Mouse (Mus musculus): ENCODE measurements around the gene Zfp180. TPM values are rescaled to one million over a fixed set of nuclear protein-coding genes. Genes with fewer than 3 reads are reported as not detected.

The Zfp180 gene
- total and polyA plus RNA-seq, 3 experiments: 21.6 to 21.9 TPM; not detected in 1

DNA sequence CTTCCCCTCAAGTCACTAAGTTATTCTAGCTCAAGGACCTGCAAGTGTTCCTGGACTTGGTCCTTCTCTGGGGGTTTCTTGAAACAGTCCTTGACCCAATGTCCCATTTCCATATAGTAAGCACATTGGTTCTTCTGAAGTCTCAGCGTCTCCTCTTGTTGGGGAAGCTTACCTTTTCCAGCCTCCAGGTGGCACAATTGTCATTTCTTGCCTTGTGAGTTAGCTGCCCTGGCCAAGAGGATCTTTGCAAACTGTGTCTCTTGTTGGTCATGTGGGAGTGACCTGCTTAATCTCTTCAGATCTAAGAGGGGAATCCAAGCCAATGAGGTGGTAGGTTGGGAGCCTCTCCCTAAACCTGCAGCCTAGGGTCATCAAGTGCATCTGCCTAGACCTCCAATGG is 71.5 kb downstream of the Zfp180 start:
- H3K27ac ChIP-seq (ENCODE audit: control insufficient read depth, low read depth, low read length): no peak overlapping the region
- H3K36me3 ChIP-seq (ENCODE audit: control insufficient read depth in 1 of 2, insufficient read depth in 2 of 2, low read length in 2 of 2): no peaks in the 10 kb centered on the region
- H3K4me1 ChIP-seq (ENCODE audit: control insufficient read depth in 1 of 2, insufficient read depth in 2 of 2, low read length in 2 of 2): no peaks in the 10 kb centered on the region
- no peak overlapping the region for H3K9ac ChIP-seq (ENCODE audit: control insufficient read depth, low read depth, low read length, poor library complexity, severe bottlenecking)
- no peak overlapping the region for H3K4me3 ChIP-seq (ENCODE audit: control insufficient read depth in 1 of 2, insufficient read depth in 1 of 2, low read depth in 2 of 2, low read length in 2 of 2)
- no peaks in the 10 kb centered on the region for H3K9me3 ChIP-seq (replicated peaks; ENCODE audit: insufficient read depth, low read length)
- H3K79me2 ChIP-seq (ENCODE audit: control insufficient read depth, insufficient read depth, low read length, poor library complexity): no peaks in the 10 kb centered on the region
- DNase-seq (ENCODE audit: low read depth, low spot score): peak; percentile 11
- H3K27me3 ChIP-seq (ENCODE audit: control insufficient read depth in 1 of 2, insufficient read depth in 2 of 2, low read length in 2 of 2): no peaks in the 10 kb centered on the region
- no peak for TF ChIP-seq MYC (IDR thresholded peaks at IDR 0.05; ENCODE audit: low read depth, low read length)
- TF ChIP-seq KAT2A (conservative IDR thresholded peaks at IDR 0.05; ENCODE audit: low read depth, low read length): no peak
- TF ChIP-seq UBTF (IDR thresholded peaks at IDR 0.05; ENCODE audit: borderline replicate concordance, insufficient read depth, low read depth, low read length): no peak
- no peak for TF ChIP-seq NELFE (IDR thresholded peaks at IDR 0.05; ENCODE audit: low read depth, low read length)
- no peak for TF ChIP-seq ELF1 (IDR thresholded peaks at IDR 0.05; ENCODE audit: low read depth, low read length)
- TF ChIP-seq SMC3 (IDR thresholded peaks at IDR 0.05; ENCODE audit: low read depth, low read length): 0 out of 2 replicates have a peak, but pooled peaks have one; percentile 15
- TF ChIP-seq MAX (IDR thresholded peaks at IDR 0.05; ENCODE audit: low read length): no peak
- TF ChIP-seq CTCF (IDR thresholded peaks at IDR 0.05 in 2 of 3, conservative IDR thresholded peaks at IDR 0.05 in 1 of 3; ENCODE audit: control insufficient read depth in 1 of 3, insufficient read depth in 1 of 3, low read depth in 2 of 3, low read length in 3 of 3, poor library complexity in 1 of 3, severe bottlenecking in 1 of 3): peak in 2 of 3 experiments; percentile 7 to 28; a peak in 3 of 6 replicates
- TF ChIP-seq POLR2AphosphoS2 (IDR thresholded peaks at IDR 0.05; ENCODE audit: low read length): no peak
- TF ChIP-seq RAD21 (IDR thresholded peaks at IDR 0.05; ENCODE audit: low read depth, low read length): peak; percentile 26
- no peak for TF ChIP-seq POLR2A (IDR thresholded peaks at IDR 0.05; ENCODE audit: control insufficient read depth in 1 of 2, insufficient read depth in 1 of 2, low read depth in 1 of 2, low read length in 2 of 2, poor library complexity in 1 of 2)
- no peak for TF ChIP-seq GABPA (IDR thresholded peaks at IDR 0.05; ENCODE audit: low read depth, low read length)

Other genes with a start within 250 kb of the Zfp180 start
- gene Vmn1r176, start 244.6 kb upstream of the Zfp180 start, total RNA-seq (2012; rRNA removed): not detected in 2 replicates
- gene Vmn1r176, start 244.6 kb upstream of the Zfp180 start, polyA plus RNA-seq (2012; ENCODE audit: insufficient read depth in 1 of 2, insufficient read length in 2 of 2, low read depth in 1 of 2, low replicate concordance in 2 of 2, missing spikeins in 1 of 2): not detected
- not detected in 2 replicates for gene Vmn1r177, start 215.5 kb upstream of the Zfp180 start, total RNA-seq (2012; rRNA removed)
- gene Vmn1r177, start 215.5 kb upstream of the Zfp180 start, polyA plus RNA-seq (2012; ENCODE audit: insufficient read depth in 1 of 2, insufficient read length in 2 of 2, low read depth in 1 of 2, low replicate concordance in 2 of 2, missing spikeins in 1 of 2): not detected
- gene Vmn1r178, start 189.9 kb upstream of the Zfp180 start, total RNA-seq (2012; rRNA removed): not detected in 2 replicates
- gene Vmn1r178, start 189.9 kb upstream of the Zfp180 start, polyA plus RNA-seq (2012; ENCODE audit: insufficient read depth in 1 of 2, insufficient read length in 2 of 2, low read depth in 1 of 2, low replicate concordance in 2 of 2, missing spikeins in 1 of 2): not detected
- not detected in 2 replicates for gene Vmn1r179, start 154.9 kb upstream of the Zfp180 start, total RNA-seq (2012; rRNA removed)
- not detected for gene Vmn1r179, start 154.9 kb upstream of the Zfp180 start, polyA plus RNA-seq (2012; ENCODE audit: insufficient read depth in 1 of 2, insufficient read length in 2 of 2, low read depth in 1 of 2, low replicate concordance in 2 of 2, missing spikeins in 1 of 2)
- gene Vmn1r180, start 131.3 kb upstream of the Zfp180 start, total RNA-seq (2012; rRNA removed): not detected in 2 replicates
- not detected for gene Vmn1r180, start 131.3 kb upstream of the Zfp180 start, polyA plus RNA-seq (2012; ENCODE audit: insufficient read depth in 1 of 2, insufficient read length in 2 of 2, low read depth in 1 of 2, low replicate concordance in 2 of 2, missing spikeins in 1 of 2)
- gene Vmn1r181, start 107.3 kb upstream of the Zfp180 start, total RNA-seq (2012; rRNA removed): not detected in 2 replicates
- gene Vmn1r181, start 107.3 kb upstream of the Zfp180 start, polyA plus RNA-seq (2012; ENCODE audit: insufficient read depth in 1 of 2, insufficient read length in 2 of 2, low read depth in 1 of 2, low replicate concordance in 2 of 2, missing spikeins in 1 of 2): not detected
- not detected in 2 replicates for gene V1rd19, start 80.2 kb upstream of the Zfp180 start, total RNA-seq (2012; rRNA removed)
- gene V1rd19, start 80.2 kb upstream of the Zfp180 start, polyA plus RNA-seq (2012; ENCODE audit: insufficient read depth in 1 of 2, insufficient read length in 2 of 2, low read depth in 1 of 2, low replicate concordance in 2 of 2, missing spikeins in 1 of 2): not detected
- not detected in 2 replicates for gene Vmn1r183, start 28.7 kb upstream of the Zfp180 start, total RNA-seq (2012; rRNA removed)
- gene Vmn1r183, start 28.7 kb upstream of the Zfp180 start, polyA plus RNA-seq (2012; ENCODE audit: insufficient read depth in 1 of 2, insufficient read length in 2 of 2, low read depth in 1 of 2, low replicate concordance in 2 of 2, missing spikeins in 1 of 2): under 1 TPM in 1 of 2 experiments, not detected in 1; 0.03 TPM
- 0.50 and 0.59 TPM in 2 replicates for gene Zfp112, start 30.4 kb downstream of the Zfp180 start, total RNA-seq (2012; rRNA removed)
- gene Zfp112, start 30.4 kb downstream of the Zfp180 start, polyA plus RNA-seq (2012; ENCODE audit: insufficient read depth in 1 of 2, insufficient read length in 2 of 2, low read depth in 1 of 2, low replicate concordance in 2 of 2, missing spikeins in 1 of 2): under 1 TPM in 1 of 2 experiments, not detected in 1; 0.84 TPM
- 4.2 and 6.2 TPM in 2 replicates for gene Zfp235, start 52.2 kb downstream of the Zfp180 start, total RNA-seq (2012; rRNA removed)
- 1 to 10 TPM in 1 of 2 experiments, not detected in 1; 4.5 TPM for gene Zfp235, start 52.2 kb downstream of the Zfp180 start, polyA plus RNA-seq (2012; ENCODE audit: insufficient read depth in 1 of 2, insufficient read length in 2 of 2, low read depth in 1 of 2, low replicate concordance in 2 of 2, missing spikeins in 1 of 2)
- gene Zfp114, start 93.1 kb downstream of the Zfp180 start, total RNA-seq (2012; rRNA removed): not detected in 2 replicates
- gene Zfp114, start 93.1 kb downstream of the Zfp180 start, polyA plus RNA-seq (2012; ENCODE audit: insufficient read depth in 1 of 2, insufficient read length in 2 of 2, low read depth in 1 of 2, low replicate concordance in 2 of 2, missing spikeins in 1 of 2): not detected
- gene Zfp111, start 129.5 kb downstream of the Zfp180 start, total RNA-seq (2012; rRNA removed): not detected in 2 replicates
- not detected for gene Zfp111, start 129.5 kb downstream of the Zfp180 start, polyA plus RNA-seq (2012; ENCODE audit: insufficient read depth in 1 of 2, insufficient read length in 2 of 2, low read depth in 1 of 2, low replicate concordance in 2 of 2, missing spikeins in 1 of 2)
- gene Zfp109, start 155.6 kb downstream of the Zfp180 start, total RNA-seq (2012; rRNA removed): not detected in 2 replicates
- not detected for gene Zfp109, start 155.6 kb downstream of the Zfp180 start, polyA plus RNA-seq (2012; ENCODE audit: insufficient read depth in 1 of 2, insufficient read length in 2 of 2, low read depth in 1 of 2, low replicate concordance in 2 of 2, missing spikeins in 1 of 2)
- gene Zfp108, start 172.9 kb downstream of the Zfp180 start, total RNA-seq (2012; rRNA removed): not detected in 2 replicates
- gene Zfp108, start 172.9 kb downstream of the Zfp180 start, polyA plus RNA-seq (2012; ENCODE audit: insufficient read depth in 1 of 2, insufficient read length in 2 of 2, low read depth in 1 of 2, low replicate concordance in 2 of 2, missing spikeins in 1 of 2): not detected
- not detected in 2 replicates for gene Zfp93, start 188.5 kb downstream of the Zfp180 start, total RNA-seq (2012; rRNA removed)
- gene Zfp93, start 188.5 kb downstream of the Zfp180 start, polyA plus RNA-seq (2012; ENCODE audit: insufficient read depth in 1 of 2, insufficient read length in 2 of 2, low read depth in 1 of 2, low replicate concordance in 2 of 2, missing spikeins in 1 of 2): not detected
- gene Zfp61, start 219.3 kb downstream of the Zfp180 start, total RNA-seq (2012; rRNA removed): 9.2 and 9.9 TPM in 2 replicates
- gene Zfp61, start 219.3 kb downstream of the Zfp180 start, polyA plus RNA-seq (2012; ENCODE audit: insufficient read depth in 1 of 2, insufficient read length in 2 of 2, low read depth in 1 of 2, low replicate concordance in 2 of 2, missing spikeins in 1 of 2): 10 to 100 TPM in 1 of 2 experiments, not detected in 1; 15.3 TPM
- gene Zfp94, start 234.7 kb downstream of the Zfp180 start, total RNA-seq (2012; rRNA removed): 5.9 and 6.9 TPM in 2 replicates
- 1 to 10 TPM in 1 of 2 experiments, not detected in 1; 5.9 TPM for gene Zfp94, start 234.7 kb downstream of the Zfp180 start, polyA plus RNA-seq (2012; ENCODE audit: insufficient read depth in 1 of 2, insufficient read length in 2 of 2, low read depth in 1 of 2, low replicate concordance in 2 of 2, missing spikeins in 1 of 2)

Measured in MEL (cell line).